Mouse (Mus musculus) forebrain, embryonic 14.5 days (tissue): Measurements from ENCODE around the gene Prr15l. TPM values are rescaled to one million over a fixed set of nuclear protein-coding genes. Genes with fewer than 3 reads are reported as not detected.

ENCODE experiments used
- ATAC-seq: fragments of 200-750 bp; cut with Nextera tagmentation; 2 replicates; pipeline ENCODE4 v1.8.0; 2017; ENCODE audit warnings: mild to moderate bottlenecking, moderate library complexity
- DNase-seq: peaks from one replicate; pipeline ENCODE4 v3.0.0-alpha.2; 2015; ENCODE audit warnings: low spot score
- H3K27ac ChIP-seq: fragments of 300-500 bp; sonication (generic); 2 replicates; pipeline ENCODE4 v1.5.1; 2014; ENCODE audit warnings: low read depth, mild to moderate bottlenecking, control low read depth, low read length, moderate library complexity
- H3K27me3 ChIP-seq: fragments of 300-500 bp; sonication (generic); replicated peaks from 2 replicates; pipeline ENCODE4 v1.6.1; 2014; ENCODE audit warnings: low read length, control low read depth, mixed read lengths; ENCODE audit not compliant: control insufficient read depth, insufficient read depth
- H3K36me3 ChIP-seq: fragments of 300-500 bp; sonication (generic); 2 replicates; pipeline ENCODE4 v1.6.1; 2014; ENCODE audit warnings: low read length, control low read depth; ENCODE audit not compliant: control insufficient read depth, insufficient read depth
- H3K4me1 ChIP-seq: fragments of 300-500 bp; sonication (generic); 2 replicates; pipeline ENCODE4 v1.6.1; 2014; ENCODE audit warnings: antibody characterized with exemption, low read length, control low read depth; ENCODE audit not compliant: control insufficient read depth, insufficient read depth
- H3K4me2 ChIP-seq: fragments of 300-500 bp; sonication (generic); 2 replicates; pipeline ENCODE4 v1.6.1; 2014; ENCODE audit warnings: mild to moderate bottlenecking, control low read depth, low read length
- H3K4me3 ChIP-seq: fragments of 300-500 bp; sonication (generic); 2 replicates; pipeline ENCODE4 v1.5.1; 2014; ENCODE audit warnings: low read depth, low read length, control low read depth
- H3K9ac ChIP-seq: fragments of 300-500 bp; sonication (generic); 2 replicates; pipeline ENCODE4 v1.6.1; 2014; ENCODE audit warnings: mild to moderate bottlenecking, low read length, control low read depth, moderate library complexity
- H3K9me3 ChIP-seq: fragments of 300-500 bp; sonication (generic); replicated peaks from 2 replicates; pipeline ENCODE4 v1.6.1; 2016; ENCODE audit warnings: low read length, control low read depth, mixed read lengths; ENCODE audit not compliant: control insufficient read depth
- WGBS: fragments of 180-500 bp; shearing (Covaris S2); extraction: QIAGEN DNeasy Blood & Tissue Kit; methylation state at CpG from one replicate; pipeline ENCODE4 v1.1.7; 2014; 5-methylcytosine and 5-hydroxymethylcytosine counted together
- polyA plus RNA-seq: library from polyadenylated mRNA; unstranded; fragments of >200 nt; fragmentation: Nextera tagmentation; extraction: Ambion mirVana; gene quantifications from 2 replicates; pipeline ENCODE4 v1.2.1, GENCODE M21; 2014

Gene Prr15l
- polyA plus RNA-seq, 1 experiment from 2014 or later: 0.09 TPM

- Histone ChIP-seq H3K4me3 (no peak overlapping the region), H3K27me3 (0 out of 2 replicates have a peak, but pooled peaks cover 3% of the 10 kb centered on the region), H3K4me2 (no peak overlapping the region), H3K4me1 (no peaks in the 10 kb centered on the region), H3K9me3 (no peaks in the 10 kb centered on the region), H3K36me3 (no peaks in the 10 kb centered on the region), H3K27ac (no peak overlapping the region), H3K9ac (no peak overlapping the region)
- 15% methylated on average over 13 of the region's 13 CpGs for WGBS
- DNase-seq: no peak
- ATAC-seq: no peak
Measured at GRCm38 (mm10) chr11:96929096-96929765, 1.3 kb downstream of the Prr15l start.

GRCm38 (mm10) chr11:96929766-96930331 is 1.9 kb downstream of the Prr15l start:
- Histone ChIP-seq H3K4me1 (no peaks in the 10 kb centered on the region), H3K36me3 (no peaks in the 10 kb centered on the region), H3K27ac (no peak overlapping the region), H3K9me3 (no peaks in the 10 kb centered on the region), H3K9ac (no peak overlapping the region), H3K4me2 (no peak overlapping the region), H3K27me3 (0 out of 2 replicates have a peak, but pooled peaks cover 3% of the 10 kb centered on the region), H3K4me3 (no peak overlapping the region)
- DNase-seq (no peak), ATAC-seq (no peak)
- WGBS: 74% methylated on average over 9 of the region's 9 CpGs

GRCm38 (mm10) chr11:96931327-96932062 is 3.6 kb downstream of the Prr15l start:
- WGBS: 64% methylated on average over 8 of the region's 8 CpGs
- Histone ChIP-seq H3K4me1 (no peaks in the 10 kb centered on the region), H3K27ac (no peak overlapping the region), H3K36me3 (no peaks in the 10 kb centered on the region), H3K9ac (no peak overlapping the region), H3K27me3 (0 out of 2 replicates have a peak, but pooled peaks cover 3% of the 10 kb centered on the region), H3K9me3 (no peaks in the 10 kb centered on the region), H3K4me3 (no peak overlapping the region), H3K4me2 (no peak overlapping the region)
- DNase-seq (no peak), ATAC-seq (no peak)

- H3K4me2 ChIP-seq: no peak overlapping the region
- H3K9me3 ChIP-seq: no peaks in the 10 kb centered on the region
- no peaks in the 10 kb centered on the region for H3K4me1 ChIP-seq
- H3K36me3 ChIP-seq: no peaks in the 10 kb centered on the region
- no peak overlapping the region for H3K27ac ChIP-seq
- ATAC-seq (no peak), DNase-seq (no peak)
- no peak overlapping the region for H3K9ac ChIP-seq
- 89% methylated on average over 13 of the region's 13 CpGs for WGBS
- no peak overlapping the region for H3K4me3 ChIP-seq
- H3K27me3 ChIP-seq: 0 out of 2 replicates have a peak, but pooled peaks cover 3% of the 10 kb centered on the region
Measured at GRCm38 (mm10) chr11:96933562-96934276, 5.8 kb downstream of the Prr15l start.

GRCm38 (mm10) chr11:96934921-96935356 is 7.0 kb downstream of the Prr15l start:
- Histone ChIP-seq H3K4me1 (no peaks in the 10 kb centered on the region), H3K9ac (no peak overlapping the region), H3K4me2 (peak overlapping the region; percentile 33), H3K36me3 (no peaks in the 10 kb centered on the region), H3K27me3 (0 out of 2 replicates have a peak, but pooled peaks cover under 1% of the 10 kb centered on the region), H3K9me3 (no peaks in the 10 kb centered on the region), H3K27ac (no peak overlapping the region), H3K4me3 (no peak overlapping the region)
- ATAC-seq: peak; percentile 75
- whole genome bisulfite sequencing: 26% methylated on average over 12 of the region's 12 CpGs
- DNase-seq: peak; percentile 71

- no peak overlapping the region for H3K9ac ChIP-seq
- no peak for DNase-seq
- H3K4me3 ChIP-seq: no peak overlapping the region
- H3K27me3 ChIP-seq: no peaks in the 10 kb centered on the region
- H3K36me3 ChIP-seq: no peaks in the 10 kb centered on the region
- 87% methylated on average over 9 of the region's 9 CpGs for WGBS
- H3K9me3 ChIP-seq: no peaks in the 10 kb centered on the region
- H3K4me2 ChIP-seq: no peak overlapping the region
- no peak overlapping the region for H3K27ac ChIP-seq
- ATAC-seq: no peak
- no peaks in the 10 kb centered on the region for H3K4me1 ChIP-seq
Measured at GRCm38 (mm10) chr11:96935872-96936650, 8.2 kb downstream of the Prr15l start.

- H3K4me3 ChIP-seq: no peak overlapping the region
- DNase-seq (peak; percentile 27), ATAC-seq (no peak)
- H3K9ac ChIP-seq: no peak overlapping the region
- no peaks in the 10 kb centered on the region for H3K27me3 ChIP-seq
- H3K4me2 ChIP-seq: no peak overlapping the region
- 53% methylated on average over 10 of the region's 10 CpGs for WGBS
- H3K4me1 ChIP-seq: no peaks in the 10 kb centered on the region
- H3K27ac ChIP-seq: no peak overlapping the region
- no peaks in the 10 kb centered on the region for H3K9me3 ChIP-seq
- H3K36me3 ChIP-seq: no peaks in the 10 kb centered on the region
Measured at GRCm38 (mm10) chr11:96937549-96938425, 9.9 kb downstream of the Prr15l start.
